Mouse (Mus musculus) forebrain, embryonic 16.5 days (tissue): ENCODE results near the gene Srp14. TPM values are rescaled to one million over a fixed set of nuclear protein-coding genes. Genes with fewer than 3 reads are reported as not detected.
A peak's percentile ranks its signal among the peaks of the same experiment; 100 is the strongest.

Experiments used
- ATAC-seq: fragments of 200-750 bp; cut with Nextera tagmentation; 2 replicates; pipeline ENCODE4 v1.8.0; 2017; ENCODE audit warnings: mild to moderate bottlenecking, moderate library complexity
- H3K27ac ChIP-seq: fragments of 300-500 bp; sonication (generic); 2 replicates; pipeline ENCODE4 v1.5.1; 2014; ENCODE audit warnings: low read length, control low read depth
- H3K27me3 ChIP-seq: fragments of 300-500 bp; sonication (generic); replicated peaks from 2 replicates; pipeline ENCODE4 v1.6.1; 2014; ENCODE audit warnings: low read length; ENCODE audit not compliant: control insufficient read depth, insufficient read depth
- H3K36me3 ChIP-seq: fragments of 300-500 bp; sonication (generic); 2 replicates; pipeline ENCODE4 v1.6.1; 2014; ENCODE audit not compliant: control insufficient read depth, insufficient read depth
- H3K4me1 ChIP-seq: fragments of 300-500 bp; sonication (generic); replicated peaks from 2 replicates; pipeline ENCODE4 v1.6.1; 2014; ENCODE audit warnings: low read length; ENCODE audit not compliant: control insufficient read depth, insufficient read depth
- H3K4me2 ChIP-seq: fragments of 300-500 bp; sonication (generic); 2 replicates; pipeline ENCODE4 v1.6.1; 2014; ENCODE audit warnings: mild to moderate bottlenecking, low read length, control low read depth
- H3K4me3 ChIP-seq: fragments of 300-500 bp; sonication (generic); replicated peaks from 2 replicates; pipeline ENCODE4 v1.5.1; 2014; ENCODE audit warnings: mild to moderate bottlenecking, low read length, control low read depth
- H3K9ac ChIP-seq: fragments of 300-500 bp; sonication (generic); replicated peaks from 2 replicates; pipeline ENCODE4 v1.6.1; 2014; ENCODE audit warnings: low read depth, low read length, control low read depth
- H3K9me3 ChIP-seq: fragments of 300-500 bp; sonication (generic); 2 replicates; pipeline ENCODE4 v1.6.1; 2016; ENCODE audit warnings: low read length; ENCODE audit not compliant: control insufficient read depth
- WGBS: fragments of 180-500 bp; shearing (Covaris S2); extraction: QIAGEN DNeasy Blood & Tissue Kit; methylation state at CpG from one replicate; pipeline ENCODE4 v1.1.7; 2014; 5-methylcytosine and 5-hydroxymethylcytosine counted together
- polyA plus RNA-seq: library from polyadenylated mRNA; unstranded; fragments of >200 nt; fragmentation: Nextera tagmentation; extraction: Ambion mirVana; gene quantifications from 2 replicates; pipeline ENCODE4 v1.2.1, GENCODE M21; 2015

Gene Srp14
- polyA plus RNA-seq, 1 experiment from 2014 or later = 322 TPM

GRCm38 (mm10) chr2:118510447-118511310 lies 31.2 kb upstream of the Srp14 start:
- peak; percentile 95 for ATAC-seq
- Histone ChIP-seq H3K36me3 (no peaks in the 10 kb centered on the region), H3K27ac (peak overlapping the region; percentile 48; the same call in 1 of the 2 replicates), H3K9me3 (no peaks in the 10 kb centered on the region), H3K27me3 (no peaks in the 10 kb centered on the region), H3K4me3 (no peak overlapping the region), H3K9ac (0 out of 2 replicates have a peak overlapping the region, but pooled peaks have one; percentile 18), H3K4me2 (0 out of 2 replicates have a peak overlapping the region, but pooled peaks have one; percentile 14), H3K4me1 (peaks cover 8% of the 10 kb centered on the region)
- WGBS = 27% methylated on average over 29 of the region's 29 CpGs

GRCm38 (mm10) chr2:118509688-118510446 lies 30.4 kb upstream of the Srp14 start:
- H3K9me3 ChIP-seq = no peaks in the 10 kb centered on the region
- H3K27ac ChIP-seq = peak overlapping the region; percentile 48; the same call in 1 of the 2 replicates
- H3K4me1 ChIP-seq = peaks cover 8% of the 10 kb centered on the region
- 0 out of 2 replicates have a peak overlapping the region, but pooled peaks have one; percentile 14 for H3K4me2 ChIP-seq
- H3K36me3 ChIP-seq = no peaks in the 10 kb centered on the region
- 43% methylated on average over 8 of the region's 8 CpGs for WGBS
- no peak overlapping the region for H3K4me3 ChIP-seq
- ATAC-seq = no peak
- H3K9ac ChIP-seq = 0 out of 2 replicates have a peak overlapping the region, but pooled peaks have one; percentile 18
- H3K27me3 ChIP-seq = no peaks in the 10 kb centered on the region

- WGBS = 75% methylated on average over 7 of the region's 7 CpGs
- no peaks in the 10 kb centered on the region for H3K27me3 ChIP-seq
- no peaks in the 10 kb centered on the region for H3K36me3 ChIP-seq
- no peak overlapping the region for H3K27ac ChIP-seq
- no peak overlapping the region for H3K4me3 ChIP-seq
- no peak for ATAC-seq
- no peaks in the 10 kb centered on the region for H3K9me3 ChIP-seq
- no peak overlapping the region for H3K4me2 ChIP-seq
- H3K9ac ChIP-seq = no peak overlapping the region
- H3K4me1 ChIP-seq = peaks cover 8% of the 10 kb centered on the region
Observed at GRCm38 (mm10) chr2:118507126-118507525, 27.6 kb upstream of the Srp14 start.

GRCm38 (mm10) chr2:118500191-118500590 lies 20.7 kb upstream of the Srp14 start:
- Histone ChIP-seq H3K27me3 (no peaks in the 10 kb centered on the region), H3K4me1 (no peaks in the 10 kb centered on the region), H3K9me3 (no peaks in the 10 kb centered on the region), H3K27ac (no peak overlapping the region), H3K4me2 (no peak overlapping the region), H3K4me3 (no peak overlapping the region), H3K36me3 (no peaks in the 10 kb centered on the region), H3K9ac (no peak overlapping the region)
- 89% methylated on average over 2 of the region's 2 CpGs for WGBS
- no peak for ATAC-seq

GRCm38 (mm10) chr2:118499135-118499961 lies 19.8 kb upstream of the Srp14 start:
- Histone ChIP-seq H3K27me3 (no peaks in the 10 kb centered on the region), H3K9me3 (no peaks in the 10 kb centered on the region), H3K4me3 (no peak overlapping the region), H3K4me2 (no peak overlapping the region), H3K4me1 (no peaks in the 10 kb centered on the region), H3K27ac (no peak overlapping the region), H3K9ac (no peak overlapping the region), H3K36me3 (no peaks in the 10 kb centered on the region)
- no peak for ATAC-seq
- 33% methylated on average over 20 of the region's 20 CpGs for WGBS

GRCm38 (mm10) chr2:118498476-118498875 lies 19.0 kb upstream of the Srp14 start:
- Histone ChIP-seq H3K4me1 (no peaks in the 10 kb centered on the region), H3K27me3 (no peaks in the 10 kb centered on the region), H3K4me2 (no peak overlapping the region), H3K9me3 (no peaks in the 10 kb centered on the region), H3K27ac (no peak overlapping the region), H3K36me3 (no peaks in the 10 kb centered on the region), H3K9ac (no peak overlapping the region), H3K4me3 (no peak overlapping the region)
- WGBS = 76% methylated on average over 6 of the region's 6 CpGs
- no peak for ATAC-seq

- Histone ChIP-seq H3K27me3 (no peaks in the 10 kb centered on the region), H3K4me1 (no peaks in the 10 kb centered on the region), H3K27ac (no peak overlapping the region), H3K9ac (no peak overlapping the region), H3K36me3 (no peaks in the 10 kb centered on the region), H3K9me3 (no peaks in the 10 kb centered on the region), H3K4me3 (no peak overlapping the region), H3K4me2 (no peak overlapping the region)
- 79% methylated on average over 5 of the region's 5 CpGs for WGBS
- ATAC-seq = no peak
Observed at GRCm38 (mm10) chr2:118497890-118498289, 18.4 kb upstream of the Srp14 start.

- Histone ChIP-seq H3K4me1 (0 out of 2 replicates have a peak, but pooled peaks cover 2% of the 10 kb centered on the region), H3K4me3 (no peak overlapping the region), H3K36me3 (no peaks in the 10 kb centered on the region), H3K9ac (no peak overlapping the region), H3K9me3 (no peaks in the 10 kb centered on the region), H3K27ac (no peak overlapping the region), H3K4me2 (no peak overlapping the region), H3K27me3 (no peaks in the 10 kb centered on the region)
- WGBS = 79% methylated on average over 9 of the region's 9 CpGs
- ATAC-seq = no peak
Observed at GRCm38 (mm10) chr2:118495024-118495423, 15.5 kb upstream of the Srp14 start.
